Mouse (Mus musculus): ENCODE measurements around the gene Pla2g6.

DNA sequence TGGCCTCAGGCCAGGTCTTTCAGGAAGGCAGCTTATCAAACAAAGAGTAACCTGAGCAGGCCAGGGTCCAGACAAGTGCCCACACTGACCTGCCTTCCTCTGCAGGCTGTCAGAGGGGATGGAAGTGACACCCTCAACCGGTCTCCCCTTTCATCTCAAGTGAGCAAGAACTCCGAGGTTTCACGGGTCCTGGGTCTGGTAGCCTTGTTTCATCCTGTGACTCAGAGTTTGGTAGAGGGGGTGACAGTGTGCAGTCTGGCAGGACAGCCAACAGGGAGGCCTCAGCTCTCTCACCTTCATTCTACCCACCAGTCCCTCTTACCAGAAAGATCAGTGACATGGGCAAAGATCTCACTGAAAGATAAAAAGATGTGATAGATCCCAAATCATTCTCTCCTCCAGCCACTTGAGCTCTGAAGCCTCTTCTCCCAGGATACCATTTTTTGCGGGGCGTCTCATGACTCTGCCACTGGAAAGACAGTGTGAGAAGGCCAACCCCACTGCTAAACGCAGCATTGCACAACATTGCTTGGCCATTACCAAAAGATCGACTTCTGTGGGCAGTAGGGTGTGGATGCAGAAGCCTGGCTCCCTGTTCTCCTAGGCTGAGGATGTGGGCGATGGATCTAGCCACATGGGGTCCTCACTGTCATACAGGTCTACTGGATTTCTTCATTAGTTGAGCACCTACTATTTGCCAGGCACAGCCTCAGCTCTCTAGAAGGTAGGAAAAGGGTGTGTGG is 18.0 kb upstream of the Pla2g6 start, which contains the start of gene Maff:
- no peak for TF ChIP-seq POLR2AphosphoS2 (IDR thresholded peaks at IDR 0.05; ENCODE audit: low read depth, low read length)
- TF ChIP-seq CTCF (conservative IDR thresholded peaks at IDR 0.05 in 1 of 2, IDR thresholded peaks at IDR 0.05 in 1 of 2; ENCODE audit: low read depth in 2 of 2, low read length in 2 of 2): no peak
- no peak for TF ChIP-seq POLR2A (IDR thresholded peaks at IDR 0.05; ENCODE audit: low read depth, low read length)
- TF ChIP-seq RAD21 (IDR thresholded peaks at IDR 0.05; ENCODE audit: low read depth, low read length): no peak; the same call in 1 of the 2 replicates
- no peak for TF ChIP-seq HCFC1 (IDR thresholded peaks at IDR 0.05; ENCODE audit: low read depth, low read length)
- no peak for TF ChIP-seq MYC (IDR thresholded peaks at IDR 0.05; ENCODE audit: low read depth, low read length)
- TF ChIP-seq USF1 (IDR thresholded peaks at IDR 0.05; ENCODE audit: low read depth, low read length): no peak
